Mouse (Mus musculus) adipocyte (in vitro differentiated cells): Measurements from ENCODE around the gene Tyro3.

ENCODE experiments used
- DNase-seq: peaks from one replicate; pipeline ENCODE4 v3.0.0-alpha.2; 2016; ENCODE audit warnings: low spot score

Tyro3 gene

GRCm38 (mm10) chr2:119857341-119857740 is 59.8 kb downstream of the Tyro3 start:
- DNase-seq: no peak

- DNase-seq: no peak
These were observed 67.0 kb downstream of the Tyro3 start for GRCm38 (mm10) chr2:119864484-119864883.
